Mouse (Mus musculus) hindbrain, embryonic 11.5 days (tissue): ENCODE measurements at regions not wholly inside any gene's neighbourhood (a gene's known extent, or its start where the extent isn't known, plus 50 kb on each side); places are given as distances from the start of the nearest gene placed in this dataset.

Source experiments
- ATAC-seq: fragments of 200-750 bp; cut with Nextera tagmentation; 2 replicates; pipeline ENCODE4 v1.8.0; 2017; ENCODE audit warnings: mild to moderate bottlenecking, moderate TSS enrichment, moderate library complexity; ENCODE audit not compliant: low FRiP score
- DNase-seq: peaks from one replicate; pipeline ENCODE4 v3.0.0-alpha.2; 2015; ENCODE audit warnings: low spot score
- H3K27ac ChIP-seq: fragments of 300-500 bp; sonication (generic); 2 replicates; pipeline ENCODE4 v1.5.1; 2014; ENCODE audit warnings: mild to moderate bottlenecking, low read depth, low read length
- H3K27me3 ChIP-seq: fragments of 300-500 bp; sonication (generic); 2 replicates; pipeline ENCODE4 v1.6.1; 2014; ENCODE audit warnings: mild to moderate bottlenecking, low read length, moderate library complexity, mixed read lengths; ENCODE audit not compliant: control insufficient read depth, insufficient read depth
- H3K36me3 ChIP-seq: fragments of 300-500 bp; sonication (generic); 2 replicates; pipeline ENCODE4 v1.6.1; 2014; ENCODE audit warnings: mild to moderate bottlenecking, low read length, moderate library complexity, mixed read lengths; ENCODE audit not compliant: control insufficient read depth, insufficient read depth
- H3K4me1 ChIP-seq: fragments of 300-500 bp; sonication (generic); replicated peaks from 2 replicates; pipeline ENCODE4 v1.6.1; 2014; ENCODE audit warnings: low read length, mixed read lengths; ENCODE audit not compliant: control insufficient read depth, insufficient read depth
- H3K4me2 ChIP-seq: fragments of 300-500 bp; sonication (generic); replicated peaks from 2 replicates; pipeline ENCODE4 v1.6.1; 2014; ENCODE audit warnings: mild to moderate bottlenecking, low read depth, low read length
- H3K4me3 ChIP-seq: fragments of 300-500 bp; sonication (generic); 2 replicates; pipeline ENCODE4 v1.5.1; 2014; ENCODE audit warnings: low read depth, low read length
- H3K9ac ChIP-seq: fragments of 300-500 bp; sonication (generic); 2 replicates; pipeline ENCODE4 v1.6.1; 2014; ENCODE audit warnings: low read depth, low read length
- H3K9me3 ChIP-seq: fragments of 300-500 bp; sonication (generic); 2 replicates; pipeline ENCODE4 v1.6.1; 2016; ENCODE audit warnings: low read length; ENCODE audit not compliant: control insufficient read depth
- WGBS: fragments of 180-500 bp; shearing (Covaris S2); extraction: QIAGEN DNeasy Blood & Tissue Kit; methylation state at CpG from one replicate; pipeline ENCODE4 v1.1.7; 2014; 5-methylcytosine and 5-hydroxymethylcytosine counted together

GRCm38 (mm10) chr8:15327312-15327711 is 281.4 kb upstream of the BB014433 start:
- H3K9me3 ChIP-seq: no peaks in the 10 kb centered on the region
- no peaks in the 10 kb centered on the region for H3K4me1 ChIP-seq
- H3K36me3 ChIP-seq: no peaks in the 10 kb centered on the region
- ATAC-seq (no peak), DNase-seq (no peak)
- no peak overlapping the region for H3K4me3 ChIP-seq
- H3K9ac ChIP-seq: no peak overlapping the region
- H3K27ac ChIP-seq: no peak overlapping the region
- 50% methylated on average over 5 of the region's 5 CpGs for WGBS
- no peak overlapping the region for H3K4me2 ChIP-seq
- H3K27me3 ChIP-seq: no peaks in the 10 kb centered on the region

- Histone ChIP-seq H3K4me2 (no peak overlapping the region), H3K9ac (no peak overlapping the region), H3K27ac (no peak overlapping the region), H3K4me3 (no peak overlapping the region), H3K27me3 (no peaks in the 10 kb centered on the region), H3K9me3 (no peaks in the 10 kb centered on the region), H3K36me3 (no peaks in the 10 kb centered on the region), H3K4me1 (no peaks in the 10 kb centered on the region)
- WGBS: 82% methylated on average over 4 of the region's 4 CpGs
- no peak for DNase-seq
- ATAC-seq: no peak
Measured at GRCm38 (mm10) chr8:15323421-15323820, 277.5 kb upstream of the BB014433 start.

GRCm38 (mm10) chr8:15318082-15318816 is 272.4 kb upstream of the BB014433 start:
- H3K9ac ChIP-seq: no peak overlapping the region
- DNase-seq: no peak
- H3K9me3 ChIP-seq: no peaks in the 10 kb centered on the region
- WGBS: 93% methylated on average over 16 of the region's 16 CpGs
- H3K27me3 ChIP-seq: no peaks in the 10 kb centered on the region
- no peaks in the 10 kb centered on the region for H3K4me1 ChIP-seq
- no peaks in the 10 kb centered on the region for H3K36me3 ChIP-seq
- ATAC-seq: no peak
- no peak overlapping the region for H3K4me3 ChIP-seq
- H3K27ac ChIP-seq: no peak overlapping the region
- H3K4me2 ChIP-seq: no peak overlapping the region

GRCm38 (mm10) chr8:15313481-15313880 is 267.6 kb upstream of the BB014433 start:
- Histone ChIP-seq H3K36me3 (no peaks in the 10 kb centered on the region), H3K9ac (no peak overlapping the region), H3K4me1 (no peaks in the 10 kb centered on the region), H3K4me2 (no peak overlapping the region), H3K9me3 (no peaks in the 10 kb centered on the region), H3K27ac (no peak overlapping the region), H3K4me3 (no peak overlapping the region), H3K27me3 (no peaks in the 10 kb centered on the region)
- ATAC-seq (no peak), DNase-seq (no peak)
- 82% methylated on average over 5 of the region's 5 CpGs for WGBS

- no peaks in the 10 kb centered on the region for H3K4me1 ChIP-seq
- 88% methylated on average over 4 of the region's 4 CpGs for WGBS
- no peak overlapping the region for H3K4me2 ChIP-seq
- ATAC-seq (no peak), DNase-seq (no peak)
- no peak overlapping the region for H3K9ac ChIP-seq
- H3K36me3 ChIP-seq: no peaks in the 10 kb centered on the region
- H3K4me3 ChIP-seq: no peak overlapping the region
- H3K9me3 ChIP-seq: no peaks in the 10 kb centered on the region
- no peak overlapping the region for H3K27ac ChIP-seq
- H3K27me3 ChIP-seq: no peaks in the 10 kb centered on the region
Measured at GRCm38 (mm10) chr8:15311509-15311908, 265.6 kb upstream of the BB014433 start.

- H3K4me2 ChIP-seq: no peak overlapping the region
- whole genome bisulfite sequencing: 79% methylated on average over 7 of the region's 7 CpGs
- H3K9ac ChIP-seq: no peak overlapping the region
- H3K4me3 ChIP-seq: no peak overlapping the region
- H3K9me3 ChIP-seq: no peaks in the 10 kb centered on the region
- H3K36me3 ChIP-seq: no peaks in the 10 kb centered on the region
- ATAC-seq (no peak), DNase-seq (no peak)
- no peaks in the 10 kb centered on the region for H3K27me3 ChIP-seq
- H3K27ac ChIP-seq: no peak overlapping the region
- no peaks in the 10 kb centered on the region for H3K4me1 ChIP-seq
Measured at GRCm38 (mm10) chr8:15311045-15311444, 265.2 kb upstream of the BB014433 start.

- Histone ChIP-seq H3K36me3 (no peaks in the 10 kb centered on the region), H3K27me3 (no peaks in the 10 kb centered on the region), H3K9me3 (no peaks in the 10 kb centered on the region), H3K4me3 (no peak overlapping the region), H3K27ac (no peak overlapping the region), H3K4me2 (no peak overlapping the region), H3K4me1 (no peaks in the 10 kb centered on the region), H3K9ac (no peak overlapping the region)
- DNase-seq (no peak), ATAC-seq (no peak)
- 90% methylated on average over 2 of the region's 2 CpGs for WGBS
Measured at GRCm38 (mm10) chr8:15304143-15304677, 258.3 kb upstream of the BB014433 start.

GRCm38 (mm10) chr8:15273775-15274174 is 227.9 kb upstream of the BB014433 start:
- Histone ChIP-seq H3K27ac (no peak overlapping the region), H3K9ac (no peak overlapping the region), H3K4me2 (no peak overlapping the region), H3K27me3 (no peaks in the 10 kb centered on the region), H3K9me3 (no peaks in the 10 kb centered on the region), H3K36me3 (no peaks in the 10 kb centered on the region), H3K4me1 (no peaks in the 10 kb centered on the region), H3K4me3 (no peak overlapping the region)
- 52% methylated on average over 5 of the region's 5 CpGs for WGBS
- no peak for ATAC-seq
- no peak for DNase-seq
